Mouse (Mus musculus) stomach, embryonic 15.5 days (tissue): ENCODE data around the gene Map3k14. TPM values are rescaled to one million over a fixed set of nuclear protein-coding genes. Genes with fewer than 3 reads are reported as not detected.
A peak's percentile ranks its signal among the peaks of the same experiment; 100 is the strongest.

Source experiments
- ATAC-seq: fragments of 200-750 bp; cut with Nextera tagmentation; 2 replicates; pipeline ENCODE4 v1.8.0; 2017; ENCODE audit warnings: low read depth, moderate number of reproducible peaks, moderate TSS enrichment; ENCODE audit not compliant: insufficient read depth, low FRiP score
- H3K27ac ChIP-seq: fragments of 300-500 bp; sonication (generic); 2 replicates; pipeline ENCODE4 v1.5.1; 2015; ENCODE audit warnings: mild to moderate bottlenecking, inconsistent platforms
- H3K27me3 ChIP-seq: fragments of 300-500 bp; sonication (generic); replicated peaks from 2 replicates; pipeline ENCODE4 v1.6.1; 2015; ENCODE audit warnings: inconsistent platforms
- H3K36me3 ChIP-seq: fragments of 300-500 bp; sonication (generic); 2 replicates; pipeline ENCODE4 v1.6.1; 2015; ENCODE audit warnings: inconsistent platforms
- H3K4me1 ChIP-seq: fragments of 300-500 bp; sonication (generic); 2 replicates; pipeline ENCODE4 v1.6.1; 2015; ENCODE audit warnings: inconsistent platforms
- H3K4me2 ChIP-seq: fragments of 300-500 bp; sonication (generic); 2 replicates; pipeline ENCODE4 v1.6.1; 2015; ENCODE audit warnings: mild to moderate bottlenecking, inconsistent platforms
- H3K4me3 ChIP-seq: fragments of 300-500 bp; sonication (generic); replicated peaks from 2 replicates; pipeline ENCODE4 v1.5.1; 2015; ENCODE audit warnings: inconsistent platforms
- H3K9ac ChIP-seq: fragments of 300-500 bp; sonication (generic); 2 replicates; pipeline ENCODE4 v1.6.1; 2015; ENCODE audit warnings: inconsistent platforms
- H3K9me3 ChIP-seq: fragments of 300-500 bp; sonication (generic); 2 replicates; pipeline ENCODE4 v1.6.1; 2016; ENCODE audit warnings: inconsistent platforms
- WGBS: fragments of 180-500 bp; shearing (Covaris S2); methylation state at CpG from one replicate; pipeline ENCODE4 v1.1.7; 2015; 5-methylcytosine and 5-hydroxymethylcytosine counted together
- polyA plus RNA-seq: library from polyadenylated mRNA; unstranded; fragments of >200 nt; fragmentation: Nextera tagmentation; extraction: Ambion mirVana; gene quantifications from 2 replicates; pipeline ENCODE4 v1.2.1, GENCODE M21; 2015

The Map3k14 gene
- polyA plus RNA-seq: 3.6 and 3.8 TPM in 2 replicates

DNA sequence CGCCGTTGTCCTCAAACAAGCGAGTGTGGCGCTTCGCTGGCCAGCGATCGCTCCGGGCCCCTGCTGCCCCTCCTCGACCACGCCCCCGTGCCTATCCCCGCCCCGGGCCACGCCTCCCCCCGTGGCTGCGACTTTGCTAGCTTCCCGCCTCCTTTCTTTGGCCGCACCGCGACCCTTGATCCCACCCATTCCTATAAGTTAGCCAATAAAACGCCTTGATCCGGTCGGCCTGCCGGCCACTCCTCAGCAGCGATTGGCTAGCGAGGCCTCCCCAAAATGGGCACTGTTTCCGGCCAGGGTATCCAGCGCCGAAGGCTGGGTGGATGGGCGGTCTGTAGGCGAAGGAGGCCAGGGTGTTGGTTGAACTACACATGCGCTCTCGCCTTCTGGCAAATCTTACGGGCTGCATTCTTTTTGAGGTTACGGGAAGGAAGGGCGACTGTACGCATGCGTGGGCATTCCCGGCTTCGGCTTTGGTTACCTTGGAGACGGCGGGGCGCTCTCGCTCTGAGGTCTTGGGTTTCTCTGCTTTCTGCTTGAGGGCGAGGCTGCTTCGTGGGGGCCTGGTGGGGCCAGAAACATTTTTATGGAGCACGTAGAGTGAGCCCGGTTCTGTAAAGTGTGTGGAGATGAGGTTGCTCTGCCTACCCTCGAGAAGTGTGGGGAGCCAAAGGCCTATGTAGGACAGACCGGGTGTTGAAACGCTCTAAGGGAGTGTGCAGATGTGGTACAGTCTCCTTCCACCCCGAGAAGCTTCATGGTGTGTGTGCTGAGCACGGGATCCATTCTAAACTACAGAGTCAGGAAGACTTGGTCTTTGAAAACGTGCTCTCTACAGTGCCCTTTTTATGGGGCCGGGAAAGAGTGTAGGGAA, at the start of gene Map3k14:
Map3k14 (minus strand) TSS at position 127 of the 874 bp plus-strand sequence.
- Histone ChIP-seq H3K9me3 (no peaks in the 10 kb centered on the region), H3K9ac (peak within 1 kb of the TSS; percentile 76), H3K36me3 (no peaks in the 10 kb centered on the region), H3K27me3 (no peaks in the 10 kb centered on the region), H3K4me1 (peaks cover 32% of the 10 kb centered on the region; the same call in 1 of the 2 replicates), H3K4me2 (peak within 1 kb of the TSS; percentile 83), H3K27ac (peak within 1 kb of the TSS; percentile 89), H3K4me3 (peak within 1 kb of the TSS; percentile 75)
- peak; percentile 99 for ATAC-seq
- 1% methylated on average over 55 of the region's 55 CpGs for WGBS

GRCm38 (mm10) chr11:103315379-103315778, 48.1 kb upstream of the Map3k14 start:
- H3K4me2 ChIP-seq: no peak overlapping the region
- no peak overlapping the region for H3K4me3 ChIP-seq
- peaks cover 12% of the 10 kb centered on the region; the same call in 1 of the 2 replicates for H3K4me1 ChIP-seq
- ATAC-seq: no peak
- H3K9me3 ChIP-seq: no peaks in the 10 kb centered on the region
- no peak overlapping the region for H3K9ac ChIP-seq
- no peak overlapping the region for H3K27ac ChIP-seq
- no peaks in the 10 kb centered on the region for H3K36me3 ChIP-seq
- H3K27me3 ChIP-seq: no peaks in the 10 kb centered on the region
- WGBS: 59% methylated on average over 5 of the region's 5 CpGs

DNA sequence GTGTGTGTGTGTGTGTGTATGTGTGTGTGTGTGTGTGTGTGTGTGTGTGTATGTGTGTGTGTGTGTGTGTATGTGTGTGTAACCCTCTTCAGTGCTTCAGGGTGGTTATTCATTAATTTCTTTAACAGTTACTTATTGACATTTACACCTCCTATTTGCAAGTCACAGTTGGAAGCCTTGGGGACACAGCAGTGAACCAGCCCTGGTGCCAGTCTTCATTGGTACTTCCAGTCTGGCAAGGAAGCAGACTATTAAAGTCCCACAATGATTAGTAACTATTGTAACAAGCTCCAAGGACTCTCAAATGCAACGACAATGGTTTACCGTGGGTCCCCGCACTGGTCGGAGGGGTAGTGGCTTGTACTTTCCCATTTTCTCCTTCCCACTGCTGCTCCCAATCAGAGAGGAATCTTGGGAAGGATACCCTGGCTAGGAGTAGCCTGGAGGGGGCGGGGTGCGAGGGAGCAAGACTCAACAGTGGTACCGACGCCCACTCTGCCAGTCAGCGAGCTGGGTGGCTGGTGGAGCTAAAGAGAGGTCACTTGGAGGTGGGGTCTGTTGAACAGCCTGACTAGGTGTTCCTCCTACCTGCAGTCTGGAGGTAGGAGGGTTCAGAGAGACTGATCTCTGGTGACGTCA, 47.6 kb upstream of the Map3k14 start:
- no peaks in the 10 kb centered on the region for H3K36me3 ChIP-seq
- H3K4me1 ChIP-seq: peaks cover 12% of the 10 kb centered on the region; the same call in 1 of the 2 replicates
- H3K27ac ChIP-seq: no peak overlapping the region
- no peaks in the 10 kb centered on the region for H3K27me3 ChIP-seq
- H3K4me3 ChIP-seq: no peak overlapping the region
- WGBS: 54% methylated on average over 10 of the region's 10 CpGs
- H3K9me3 ChIP-seq: no peaks in the 10 kb centered on the region
- no peak overlapping the region for H3K9ac ChIP-seq
- ATAC-seq: no peak
- H3K4me2 ChIP-seq: no peak overlapping the region

- Histone ChIP-seq H3K9ac (no peak overlapping the region), H3K4me1 (peaks cover 12% of the 10 kb centered on the region; the same call in 1 of the 2 replicates), H3K4me3 (no peak overlapping the region), H3K36me3 (no peaks in the 10 kb centered on the region), H3K27ac (no peak overlapping the region), H3K9me3 (no peaks in the 10 kb centered on the region), H3K4me2 (no peak overlapping the region), H3K27me3 (no peaks in the 10 kb centered on the region)
- no peak for ATAC-seq
- WGBS: 74% methylated on average over 6 of the region's 6 CpGs
These were observed 46.3 kb upstream of the Map3k14 start for GRCm38 (mm10) chr11:103313542-103313941.

DNA sequence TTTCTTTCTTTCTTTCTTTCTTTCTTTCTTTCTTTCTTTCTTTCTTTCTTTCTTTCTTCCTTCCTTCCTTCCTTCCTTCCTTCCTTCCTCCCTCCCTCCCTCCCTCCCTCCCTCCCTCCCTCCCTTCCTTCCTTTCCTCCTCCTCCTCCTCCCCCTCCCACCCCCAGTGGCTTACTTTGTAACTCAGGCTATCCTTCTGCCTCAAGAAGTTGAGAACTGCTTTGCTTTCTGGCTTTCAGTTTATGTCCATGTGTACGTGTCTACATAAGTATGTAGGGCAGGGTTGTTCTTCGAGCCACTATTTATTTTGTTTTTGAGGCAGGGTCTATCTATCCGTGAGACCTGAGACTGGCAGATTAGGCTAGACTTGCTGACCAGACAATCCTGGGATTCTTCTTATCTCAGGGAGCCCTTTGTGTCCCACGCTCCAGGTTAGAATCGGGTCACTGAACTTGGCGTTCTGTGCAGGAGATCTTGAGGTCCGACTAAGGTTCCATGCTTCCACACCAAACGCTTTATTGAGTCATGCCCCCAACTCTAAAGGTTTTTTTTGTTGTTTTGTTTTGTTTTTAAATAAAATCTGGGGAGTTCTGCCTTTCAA, 45.5 kb upstream of the Map3k14 start:
- no peaks in the 10 kb centered on the region for H3K9me3 ChIP-seq
- no peak overlapping the region for H3K9ac ChIP-seq
- H3K4me1 ChIP-seq: peaks cover 12% of the 10 kb centered on the region; the same call in 1 of the 2 replicates
- H3K4me2 ChIP-seq: no peak overlapping the region
- no peaks in the 10 kb centered on the region for H3K36me3 ChIP-seq
- ATAC-seq: no peak
- WGBS: 61% methylated on average over 8 of the region's 8 CpGs
- H3K4me3 ChIP-seq: no peak overlapping the region
- H3K27me3 ChIP-seq: no peaks in the 10 kb centered on the region
- H3K27ac ChIP-seq: no peak overlapping the region

DNA sequence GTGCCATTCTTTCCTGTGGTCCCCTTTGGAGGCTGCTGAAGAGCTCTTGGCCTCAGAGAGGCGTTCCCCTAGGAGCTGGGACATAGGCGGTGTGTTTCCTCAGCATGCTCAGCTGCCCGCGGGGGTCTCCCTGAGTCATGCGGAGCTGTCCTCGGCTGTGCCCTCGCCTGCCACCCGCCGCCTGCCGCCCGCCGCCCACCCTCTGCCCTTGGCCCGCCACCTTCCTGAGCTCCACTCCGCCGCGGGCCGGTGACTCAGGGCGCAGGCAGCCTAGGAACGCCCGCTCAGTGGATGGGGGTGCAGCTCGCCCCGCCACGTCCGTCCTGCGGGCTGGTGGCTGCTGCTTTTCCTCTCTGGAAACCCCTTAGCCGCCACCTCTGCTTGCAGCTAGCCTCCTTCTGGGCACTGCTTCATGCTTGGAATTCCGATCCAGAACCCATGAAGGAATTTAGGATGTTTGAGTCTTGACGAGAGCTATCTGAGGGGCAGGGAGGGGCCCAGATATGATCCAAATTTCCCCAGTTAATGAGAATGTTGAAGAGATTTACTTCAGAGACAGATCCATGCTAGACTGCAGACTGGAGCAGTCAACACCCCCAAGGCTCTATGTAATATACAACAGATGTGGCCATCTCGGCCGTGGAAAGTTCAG, 44.8 kb upstream of the Map3k14 start:
- peak overlapping the region; percentile 59; the same call in 1 of the 2 replicates for H3K27ac ChIP-seq
- WGBS: 3% methylated on average over 30 of the region's 30 CpGs

GRCm38 (mm10) chr11:103309956-103310574, 42.8 kb upstream of the Map3k14 start:
- Histone ChIP-seq H3K4me3 (no peak overlapping the region), H3K9me3 (no peaks in the 10 kb centered on the region), H3K27me3 (no peaks in the 10 kb centered on the region), H3K36me3 (no peaks in the 10 kb centered on the region), H3K27ac (no peak overlapping the region), H3K4me2 (no peak overlapping the region), H3K4me1 (peaks cover 11% of the 10 kb centered on the region; the same call in 1 of the 2 replicates), H3K9ac (no peak overlapping the region)
- 59% methylated on average over 10 of the region's 10 CpGs for WGBS
- ATAC-seq: no peak

More for the DNA sequence above, 44.8 kb upstream of the Map3k14 start:
- H3K4me2 ChIP-seq: peak overlapping the region; percentile 79
- no peaks in the 10 kb centered on the region for H3K36me3 ChIP-seq
- H3K9ac ChIP-seq: no peak overlapping the region
- H3K27me3 ChIP-seq: no peaks in the 10 kb centered on the region
- H3K9me3 ChIP-seq: no peaks in the 10 kb centered on the region
- peak overlapping the region; percentile 37 for H3K4me3 ChIP-seq
- ATAC-seq: peak; percentile 37; the same call in 1 of the 2 replicates
- peaks cover 12% of the 10 kb centered on the region; the same call in 1 of the 2 replicates for H3K4me1 ChIP-seq

DNA sequence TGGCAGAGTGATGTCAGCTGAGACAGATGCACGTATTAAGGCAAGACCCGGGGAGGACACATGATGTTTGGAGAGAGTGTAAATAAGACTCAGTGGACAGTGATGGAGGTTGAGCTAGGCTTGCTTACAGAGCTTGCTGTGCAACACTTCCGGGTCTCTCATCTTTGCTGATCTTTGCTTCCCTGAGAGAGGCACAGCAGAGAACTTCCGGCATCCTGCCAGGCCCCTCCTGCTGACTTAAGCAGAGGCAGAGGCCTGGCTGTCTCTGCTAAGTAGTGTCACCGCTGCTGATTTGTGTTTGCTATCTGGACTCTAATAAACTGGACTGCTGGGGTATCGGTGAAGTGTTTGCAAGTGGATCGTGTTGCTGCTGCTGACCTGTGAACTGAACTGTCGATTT, 40.6 kb upstream of the Map3k14 start:
- peaks cover 7% of the 10 kb centered on the region; the same call in 1 of the 2 replicates for H3K4me1 ChIP-seq
- no peaks in the 10 kb centered on the region for H3K36me3 ChIP-seq
- H3K27ac ChIP-seq: no peak overlapping the region
- H3K4me3 ChIP-seq: no peak overlapping the region
- no peak overlapping the region for H3K9ac ChIP-seq
- 47% methylated on average over 8 of the region's 8 CpGs for WGBS
- H3K9me3 ChIP-seq: no peaks in the 10 kb centered on the region
- H3K27me3 ChIP-seq: no peaks in the 10 kb centered on the region
- ATAC-seq: no peak
- no peak overlapping the region for H3K4me2 ChIP-seq

DNA sequence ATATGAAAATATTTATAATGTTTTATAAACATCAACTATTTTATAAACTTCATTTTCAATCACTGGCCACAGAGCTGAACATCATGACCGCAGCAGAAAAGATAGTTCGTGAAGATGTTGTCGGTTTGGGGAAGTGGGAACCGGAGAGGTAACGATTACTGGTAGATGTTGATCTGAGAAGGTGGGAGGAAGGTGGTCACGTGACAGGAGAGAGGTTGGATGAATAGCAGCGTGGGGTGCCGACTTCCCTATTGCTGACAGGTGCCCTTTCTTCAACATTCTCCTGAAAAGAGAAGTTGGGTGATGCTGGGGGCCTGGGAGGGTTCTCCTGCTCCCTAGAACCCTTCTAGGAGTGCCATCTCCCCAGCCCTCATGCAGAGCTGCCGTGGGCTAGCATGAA, 37.3 kb upstream of the Map3k14 start:
- 75% methylated on average over 9 of the region's 9 CpGs for WGBS
- no peak overlapping the region for H3K4me2 ChIP-seq
- H3K27me3 ChIP-seq: no peaks in the 10 kb centered on the region
- no peak for ATAC-seq
- no peak overlapping the region for H3K9ac ChIP-seq
- no peaks in the 10 kb centered on the region for H3K4me1 ChIP-seq
- H3K4me3 ChIP-seq: no peak overlapping the region
- no peaks in the 10 kb centered on the region for H3K36me3 ChIP-seq
- no peaks in the 10 kb centered on the region for H3K9me3 ChIP-seq
- no peak overlapping the region for H3K27ac ChIP-seq

DNA sequence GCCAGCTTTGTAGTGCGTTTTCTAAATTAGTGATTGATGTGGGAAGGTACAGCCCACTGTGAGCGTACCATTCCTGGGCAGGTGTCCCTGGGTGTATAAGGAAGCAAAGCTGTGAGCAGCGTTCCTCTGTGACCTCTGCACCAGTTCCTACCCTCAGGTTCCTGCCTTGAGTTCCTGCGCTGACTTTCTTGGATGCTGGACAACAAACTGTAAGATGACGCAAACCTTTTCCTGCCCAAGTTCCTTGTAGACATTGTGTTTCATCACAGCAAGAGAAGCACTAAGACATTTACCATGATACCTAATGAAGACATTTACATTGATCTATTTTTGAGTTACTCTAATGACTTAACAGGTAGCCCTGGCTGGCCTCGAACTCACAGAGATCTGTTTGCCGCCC, 27.5 kb upstream of the Map3k14 start:
- no peak overlapping the region for H3K4me2 ChIP-seq
- no peak overlapping the region for H3K4me3 ChIP-seq
- no peak overlapping the region for H3K9ac ChIP-seq
- H3K36me3 ChIP-seq: no peaks in the 10 kb centered on the region
- no peaks in the 10 kb centered on the region for H3K27me3 ChIP-seq
- 79% methylated on average over 7 of the region's 7 CpGs for WGBS
- no peak overlapping the region for H3K27ac ChIP-seq
- peaks cover 7% of the 10 kb centered on the region for H3K4me1 ChIP-seq
- ATAC-seq: no peak
- no peaks in the 10 kb centered on the region for H3K9me3 ChIP-seq

- Histone ChIP-seq H3K27me3 (no peaks in the 10 kb centered on the region), H3K9ac (no peak overlapping the region)
These were observed 26.8 kb upstream of the Map3k14 start for GRCm38 (mm10) chr11:103294066-103294465.

More at GRCm38 (mm10) chr11:103294066-103294465, 26.8 kb upstream of the Map3k14 start:
- no peaks in the 10 kb centered on the region for H3K36me3 ChIP-seq
- H3K27ac ChIP-seq: no peak overlapping the region
- 71% methylated on average over 6 of the region's 6 CpGs for WGBS
- H3K4me3 ChIP-seq: no peak overlapping the region
- H3K9me3 ChIP-seq: no peaks in the 10 kb centered on the region
- H3K4me2 ChIP-seq: no peak overlapping the region
- peaks cover 7% of the 10 kb centered on the region for H3K4me1 ChIP-seq
- ATAC-seq: no peak
